Mouse (Mus musculus) layer of hippocampus, adult 2 months (tissue): ENCODE results near the gene Lrfn3. TPM values are rescaled to one million over a fixed set of nuclear protein-coding genes. Genes with fewer than 3 reads are reported as not detected.

ENCODE experiments used
- DNase-seq, 2 experiments: peaks; one replicate each; pipeline ENCODE4 v3.0.0; 2022; ENCODE audit warnings: low spot score in 2 of 2
- H3K27ac ChIP-seq: fragments of 200-600 bp; 2 replicates; pipeline ENCODE4 v1.8.1; 2022
- H3K4me3 ChIP-seq: fragments of 200-600 bp; 2 replicates; pipeline ENCODE4 v1.8.1; 2022; ENCODE audit warnings: mild to moderate bottlenecking
- CTCF ChIP-seq: fragments of 200-600 bp; conservative IDR thresholded peaks from 2 replicates; pipeline ENCODE4 v1.8.1; 2022; ENCODE audit warnings: antibody characterized with exemption, mild to moderate bottlenecking, moderate library complexity
- long read RNA-seq, 2 experiments: library from polyadenylated mRNA; stranded (forward); transcript quantifications; one replicate each; pipeline ENCODE4 v2.0.0; 2021; ENCODE audit warnings: borderline mapping rate in 2 of 2
- total RNA-seq, 2 experiments: library from RNA; stranded (reverse); gene quantifications; 2 replicates each; pipeline ENCODE4 v1.2.3; 2021

The Lrfn3 gene
- total RNA-seq: 10 to 100 TPM; 32.4 to 34.6 TPM
- long read RNA-seq, experiment 1, transcript Lrfn3-201 (3 exons, 2,886 nt): major isoform, 14 of 19 reads
- long read RNA-seq, experiment 1, partial matches to known transcripts: 5 of 19 reads
- long read RNA-seq, experiment 1, other reads (novel, unspliced or antisense): 0 of 19 reads
- long read RNA-seq, experiment 2, transcript Lrfn3-201 (3 exons, 2,886 nt): major isoform, 18 of 26 reads
- long read RNA-seq, experiment 2, partial matches to known transcripts: 8 of 26 reads
- long read RNA-seq, experiment 2, other reads (novel, unspliced or antisense): 0 of 26 reads

GRCm38 (mm10) chr7:30362652-30363343 is at the start of gene Lrfn3:
TSS of gene Lrfn3 (minus strand) at chr7:30362772.
- no peak for TF ChIP-seq CTCF
- H3K4me3 ChIP-seq: peak within 1 kb of the TSS; percentile 75
- H3K27ac ChIP-seq: peak within 1 kb of the TSS; percentile 89
- DNase-seq: peak; percentile 60 to 63

GRCm38 (mm10) chr7:30411023-30411422 is 48.5 kb upstream of the Lrfn3 start:
- Histone ChIP-seq H3K4me3 (no peak overlapping the region), H3K27ac (no peak overlapping the region)
- no peak for DNase-seq
- no peak for TF ChIP-seq CTCF

GRCm38 (mm10) chr7:30409789-30410188 is 47.2 kb upstream of the Lrfn3 start:
- TF ChIP-seq CTCF: no peak
- Histone ChIP-seq H3K4me3 (no peak overlapping the region), H3K27ac (no peak overlapping the region)
- no peak for DNase-seq

GRCm38 (mm10) chr7:30408639-30409038 is 46.1 kb upstream of the Lrfn3 start:
- Histone ChIP-seq H3K4me3 (no peak overlapping the region), H3K27ac (no peak overlapping the region)
- TF ChIP-seq CTCF: no peak
- no peak for DNase-seq

GRCm38 (mm10) chr7:30402343-30402742 is 39.8 kb upstream of the Lrfn3 start:
- Histone ChIP-seq H3K4me3 (no peak overlapping the region), H3K27ac (no peak overlapping the region)
- DNase-seq: no peak
- no peak for TF ChIP-seq CTCF

- H3K4me3 ChIP-seq: no peak overlapping the region
- H3K27ac ChIP-seq: no peak overlapping the region
- no peak for DNase-seq
- TF ChIP-seq CTCF: no peak
These were observed 37.1 kb upstream of the Lrfn3 start for GRCm38 (mm10) chr7:30399671-30400070.

GRCm38 (mm10) chr7:30394871-30395270 is 32.3 kb upstream of the Lrfn3 start:
- peak; percentile 63 for TF ChIP-seq CTCF
- no peak for DNase-seq
- Histone ChIP-seq H3K4me3 (no peak overlapping the region), H3K27ac (no peak overlapping the region)

GRCm38 (mm10) chr7:30394379-30394778 is 31.8 kb upstream of the Lrfn3 start:
- H3K4me3 ChIP-seq: no peak overlapping the region
- no peak for TF ChIP-seq CTCF
- H3K27ac ChIP-seq: peak overlapping the region; percentile 24; the same call in 1 of the 2 replicates
- no peak for DNase-seq

- no peak for TF ChIP-seq CTCF
- DNase-seq: no peak
- Histone ChIP-seq H3K4me3 (no peak overlapping the region), H3K27ac (peak overlapping the region; percentile 24; the same call in 1 of the 2 replicates)
These were observed 31.1 kb upstream of the Lrfn3 start for GRCm38 (mm10) chr7:30393631-30394030.

- Histone ChIP-seq H3K27ac (no peak overlapping the region), H3K4me3 (no peak overlapping the region)
- DNase-seq: no peak
- TF ChIP-seq CTCF: no peak
These were observed 30.4 kb upstream of the Lrfn3 start for GRCm38 (mm10) chr7:30392746-30393520.

- Histone ChIP-seq H3K4me3 (no peak overlapping the region), H3K27ac (no peak overlapping the region)
- no peak for TF ChIP-seq CTCF
- DNase-seq: no peak
These were observed 21.5 kb upstream of the Lrfn3 start for GRCm38 (mm10) chr7:30384106-30384505.

- Histone ChIP-seq H3K4me3 (no peak overlapping the region), H3K27ac (no peak overlapping the region)
- no peak for TF ChIP-seq CTCF
- DNase-seq: no peak
These were observed 17.5 kb upstream of the Lrfn3 start for GRCm38 (mm10) chr7:30380061-30380460.

- peak; percentile 93 to 97 for DNase-seq
- Histone ChIP-seq H3K4me3 (peak overlapping the region; percentile 55), H3K27ac (peak overlapping the region; percentile 96)
- TF ChIP-seq CTCF: peak; percentile 96
These were observed 11.0 kb upstream of the Lrfn3 start for GRCm38 (mm10) chr7:30373501-30373962.
